Mouse (Mus musculus) spleen, postnatal 4 days (tissue): Measurements from ENCODE around the gene Rnf144a.

Experiments
- DNase-seq, 2 experiments: peaks; one replicate each; pipeline ENCODE4 v3.0.0; 2022; ENCODE audit warnings: low spot score in 2 of 2

Rnf144a gene

GRCm38 (mm10) chr12:26410443-26410842 lies 4.6 kb downstream of the Rnf144a start:
- DNase-seq = no peak

- no peak for DNase-seq
These were observed 6.3 kb downstream of the Rnf144a start for GRCm38 (mm10) chr12:26408707-26409106.

GRCm38 (mm10) chr12:26404781-26405702 lies 10.0 kb downstream of the Rnf144a start:
- DNase-seq = no peak

- no peak for DNase-seq
These were observed 11.5 kb downstream of the Rnf144a start for GRCm38 (mm10) chr12:26403372-26404125.

GRCm38 (mm10) chr12:26401696-26402470 lies 13.2 kb downstream of the Rnf144a start:
- DNase-seq = no peak

- no peak for DNase-seq
These were observed 13.8 kb downstream of the Rnf144a start for GRCm38 (mm10) chr12:26401254-26401653.

GRCm38 (mm10) chr12:26400762-26401161 lies 14.3 kb downstream of the Rnf144a start:
- DNase-seq = no peak

GRCm38 (mm10) chr12:26399391-26399790 lies 15.7 kb downstream of the Rnf144a start:
- no peak for DNase-seq

GRCm38 (mm10) chr12:26398597-26398996 lies 16.5 kb downstream of the Rnf144a start:
- DNase-seq = peak; percentile 53 to 73

GRCm38 (mm10) chr12:26394485-26395470 lies 20.3 kb downstream of the Rnf144a start:
- DNase-seq = no peak

- no peak for DNase-seq
These were observed 21.8 kb downstream of the Rnf144a start for GRCm38 (mm10) chr12:26393291-26393690.

- DNase-seq = no peak
These were observed 23.9 kb downstream of the Rnf144a start for GRCm38 (mm10) chr12:26391162-26391561.

GRCm38 (mm10) chr12:26387523-26387922 lies 27.5 kb downstream of the Rnf144a start:
- no peak for DNase-seq

GRCm38 (mm10) chr12:26386947-26387346 lies 28.1 kb downstream of the Rnf144a start:
- no peak for DNase-seq

- DNase-seq = no peak
These were observed 28.9 kb downstream of the Rnf144a start for GRCm38 (mm10) chr12:26386189-26386588.

- no peak for DNase-seq
These were observed 29.3 kb downstream of the Rnf144a start for GRCm38 (mm10) chr12:26385735-26386134.

- DNase-seq = no peak
These were observed 33.3 kb downstream of the Rnf144a start for GRCm38 (mm10) chr12:26381730-26382129.

GRCm38 (mm10) chr12:26379797-26380196 lies 35.3 kb downstream of the Rnf144a start:
- no peak for DNase-seq

- DNase-seq = no peak
These were observed 37.4 kb downstream of the Rnf144a start for GRCm38 (mm10) chr12:26377691-26378090.

- no peak for DNase-seq
These were observed 38.3 kb downstream of the Rnf144a start for GRCm38 (mm10) chr12:26376541-26377323.
